Mouse (Mus musculus): Measurements from ENCODE around the gene Kif18a.
A peak's percentile ranks its signal among the peaks of the same experiment; 100 is the strongest.

Kif18a gene

DNA sequence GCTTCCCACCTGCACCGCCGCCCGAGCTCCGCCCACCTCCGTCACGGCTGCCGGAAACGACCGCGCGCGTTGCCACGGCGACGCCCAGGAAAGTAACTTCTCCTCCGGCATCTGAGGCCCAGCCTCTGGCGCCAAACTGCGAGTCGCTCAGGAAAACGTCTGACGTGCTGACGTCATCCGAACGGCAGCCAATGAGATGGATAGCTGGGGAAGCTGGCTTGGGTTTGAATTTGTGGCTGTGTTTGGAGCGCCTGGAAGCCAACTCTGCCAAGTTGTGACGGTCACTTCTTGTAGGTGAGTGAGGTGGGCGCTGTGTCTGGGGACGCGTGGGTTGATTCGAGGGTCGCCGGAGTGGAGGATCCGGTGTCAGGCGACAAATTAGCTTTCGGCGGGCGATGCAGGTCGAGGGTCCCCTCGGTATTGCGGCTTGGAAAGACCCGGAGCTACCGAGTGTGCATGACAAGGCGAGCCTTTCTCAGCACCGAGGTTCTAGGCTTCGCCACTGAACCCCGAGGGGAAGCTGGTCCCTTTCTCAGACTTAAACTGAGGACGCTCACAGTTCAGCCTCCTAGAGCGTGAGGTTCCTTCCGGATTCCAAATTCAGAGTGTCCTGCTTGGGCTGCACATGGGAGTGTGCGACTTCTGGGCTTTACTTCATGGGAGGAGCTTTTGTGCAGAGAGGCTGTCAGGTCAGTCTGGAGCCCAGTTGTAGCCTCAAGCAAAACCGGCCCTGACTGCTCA, at the start of gene Kif18a, which contains the start of gene Mettl15:
Gene Kif18a (plus strand): TSS at position 139 of the 741 bp plus-strand sequence.
Gene Mettl15 (minus strand): TSS at position 149 of the 741 bp plus-strand sequence.
- DNase-seq = peak; percentile 97

DNA sequence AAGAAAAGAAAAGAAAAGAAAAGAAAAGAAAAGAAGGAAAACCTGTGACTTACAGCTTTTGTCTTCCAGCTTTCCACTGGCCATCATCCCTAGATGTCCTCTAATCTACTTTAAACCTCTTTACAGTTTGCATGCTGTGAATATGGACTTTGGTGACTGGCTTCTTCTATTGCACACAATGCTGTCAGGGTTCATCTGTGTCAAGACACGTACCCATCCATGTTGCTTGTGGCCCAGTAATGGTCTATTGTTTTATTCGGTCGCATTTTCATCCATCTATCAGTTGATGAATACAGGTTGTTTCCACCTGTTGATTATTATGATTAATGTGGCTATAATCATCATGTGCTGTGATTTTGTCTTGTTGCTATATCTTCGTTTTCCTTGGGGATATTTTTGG, 46.7 kb upstream of the Kif18a start:
- no peak for DNase-seq

DNA sequence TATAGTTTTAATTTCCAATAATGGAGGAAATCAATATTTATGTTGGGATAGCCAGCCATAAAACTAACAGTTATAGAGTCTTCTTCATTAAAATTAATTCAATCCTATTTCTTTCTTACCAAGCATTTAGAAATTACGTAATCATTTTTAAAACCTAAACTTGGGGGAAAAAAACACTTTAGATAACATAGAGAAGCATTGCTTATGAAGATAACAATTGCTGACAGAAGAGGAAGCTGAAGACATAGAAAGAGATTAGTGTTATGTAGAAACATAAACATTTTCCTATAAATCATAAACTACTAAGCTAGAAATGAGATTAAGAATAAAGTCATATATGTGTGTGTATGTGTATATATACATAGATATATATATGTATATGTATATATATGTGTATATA, 44.8 kb upstream of the Kif18a start:
- DNase-seq = no peak

DNA sequence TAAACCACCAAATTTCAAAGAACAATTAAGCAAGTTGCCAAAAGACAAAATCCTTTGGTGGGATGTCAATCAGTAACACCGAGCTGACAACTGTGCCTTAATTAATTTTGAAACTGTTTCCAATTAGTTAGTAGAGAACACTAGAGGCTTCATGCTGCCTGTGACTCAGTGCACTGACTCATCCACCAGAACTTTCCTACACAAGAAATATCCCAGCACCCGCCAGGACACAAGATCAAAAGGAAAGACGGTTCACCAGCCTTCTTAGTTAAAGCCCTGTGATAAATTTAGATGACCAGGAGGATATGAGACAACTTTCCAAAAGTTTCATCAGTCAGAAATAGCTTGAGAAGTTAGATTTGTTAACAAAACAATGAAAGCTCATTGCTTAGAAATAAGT, 38.6 kb upstream of the Kif18a start:
- no peak for DNase-seq

DNA sequence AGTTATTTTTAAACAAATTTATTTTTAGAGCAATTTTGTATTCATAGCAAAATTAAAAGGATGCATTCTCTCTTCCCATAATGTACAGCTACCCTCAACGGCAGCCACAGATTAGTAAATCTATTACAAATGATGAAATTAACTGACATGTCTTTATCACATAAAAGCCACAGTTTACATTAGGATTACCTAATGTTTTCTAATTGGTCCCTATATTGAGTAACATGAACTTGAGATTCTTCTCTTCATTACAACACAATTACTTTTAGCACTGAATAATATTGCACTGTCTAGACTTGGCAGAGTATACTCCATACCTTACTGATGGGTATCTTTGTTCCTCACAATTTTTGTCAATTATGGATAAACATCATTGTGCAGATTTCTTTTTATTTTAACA, 17.8 kb upstream of the Kif18a start:
- no peak for DNase-seq

DNA sequence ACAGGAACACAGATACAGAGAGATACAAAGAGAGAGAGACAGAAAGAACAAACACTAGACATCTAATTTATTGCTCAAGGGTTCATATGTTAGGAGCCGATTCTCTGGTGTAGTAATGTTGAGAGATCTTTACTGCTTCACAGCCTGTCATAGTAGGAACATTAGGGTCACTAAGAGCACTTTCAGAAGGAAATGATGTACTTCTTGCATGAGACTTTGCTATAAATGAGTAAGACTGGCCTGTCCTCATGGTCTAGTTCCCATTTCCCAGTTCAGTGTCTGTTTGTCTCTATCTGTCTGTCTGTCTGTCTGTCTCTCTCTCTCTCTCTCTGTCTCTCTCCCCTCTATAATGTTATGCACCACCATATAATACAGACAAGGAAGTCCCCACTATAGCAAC, 7.4 kb upstream of the Kif18a start:
- no peak for DNase-seq

DNA sequence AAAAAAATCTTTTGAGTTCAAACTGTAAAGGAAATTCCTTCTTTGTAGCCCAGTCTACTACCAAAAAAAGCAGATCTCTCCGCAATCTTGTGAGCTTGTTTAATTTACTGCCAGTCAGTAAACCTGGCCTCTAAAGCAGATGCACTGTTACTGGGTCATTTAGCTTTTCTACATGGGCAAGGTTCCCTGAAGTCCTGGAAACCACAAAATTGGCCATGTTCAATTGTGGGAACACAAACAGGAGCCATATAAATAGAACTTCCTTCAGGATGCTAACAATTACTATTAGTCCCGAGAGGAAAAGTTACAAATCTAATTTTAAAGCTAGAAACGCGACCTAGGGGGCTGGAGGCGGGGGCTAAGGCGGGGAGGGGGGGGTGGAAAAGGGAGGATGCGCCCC, 2.9 kb upstream of the Kif18a start:
- DNase-seq = no peak

DNA sequence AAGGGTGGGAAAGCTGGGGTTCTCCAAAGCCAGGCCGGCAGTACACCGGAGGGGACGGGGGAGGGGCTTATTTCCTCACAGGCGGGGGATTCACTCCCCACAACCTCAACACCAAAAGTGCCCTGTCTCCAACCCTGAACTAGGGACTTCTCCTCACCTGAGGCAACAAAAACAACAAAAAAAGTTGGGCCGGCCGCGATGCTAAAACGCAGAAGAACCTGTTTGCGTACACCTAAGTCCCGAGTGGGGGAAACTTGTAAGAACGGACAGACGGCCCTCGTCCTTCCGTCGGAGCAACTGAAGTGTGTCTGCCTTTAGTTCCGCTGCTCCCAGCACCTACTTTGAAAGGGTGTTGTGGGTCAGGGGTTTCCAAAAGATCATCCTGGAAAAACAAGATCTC, 2.5 kb upstream of the Kif18a start:
- peak; percentile 7 for DNase-seq

DNA sequence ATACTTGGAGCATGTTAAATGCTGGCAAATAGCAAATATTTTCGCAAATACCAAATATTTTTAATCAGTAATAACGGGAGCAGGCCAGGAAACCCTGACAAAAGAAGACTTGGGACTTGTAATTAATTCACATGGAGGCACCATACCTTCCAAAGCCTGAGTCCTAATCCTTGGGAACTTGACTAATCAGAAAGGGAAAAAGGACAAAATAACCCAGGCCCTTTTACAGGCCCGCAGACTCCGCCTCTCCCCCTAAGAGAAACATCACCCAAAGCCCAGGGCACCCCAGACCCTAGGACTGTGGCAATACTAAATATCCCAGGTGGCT, 302 bp upstream of the Kif18a start:
- no peak for DNase-seq

DNA sequence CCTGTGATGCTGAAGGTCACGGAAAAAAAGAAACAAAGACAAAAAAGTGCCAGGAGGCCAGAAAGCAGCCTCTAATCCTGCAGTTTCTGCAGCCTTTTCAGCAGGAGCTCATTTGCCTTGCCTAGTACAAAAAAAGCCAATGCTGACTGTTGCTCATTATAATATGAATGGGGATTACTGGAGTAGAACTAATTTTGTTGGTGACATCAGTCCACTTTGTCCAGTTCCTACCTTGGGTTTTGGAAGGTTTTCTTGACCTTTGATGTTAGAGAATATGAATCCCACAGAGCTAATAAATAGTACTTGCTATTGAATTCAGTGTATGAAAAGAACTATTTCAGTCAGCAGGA, 778 bp downstream of the Kif18a start:
- no peak for DNase-seq

DNA sequence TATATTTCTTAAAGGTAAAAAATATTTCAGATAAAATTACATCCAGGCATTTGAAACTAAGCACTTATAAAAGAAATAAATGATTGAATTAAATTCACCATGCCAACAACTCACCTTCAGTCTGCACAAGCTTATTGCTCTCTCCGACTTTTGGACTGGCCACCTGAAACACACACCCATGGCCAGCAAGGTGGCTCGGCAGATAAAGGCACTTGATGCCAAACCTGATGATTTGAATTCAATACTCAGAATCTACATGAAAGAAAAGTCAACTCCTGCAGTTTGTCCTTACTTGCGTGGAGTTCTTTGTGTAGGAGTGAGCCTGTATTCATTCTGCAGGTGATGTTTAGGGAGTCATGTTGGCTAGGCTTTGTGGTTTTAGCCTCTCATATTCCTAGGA, 3.6 kb downstream of the Kif18a start:
- no peak for DNase-seq

DNA sequence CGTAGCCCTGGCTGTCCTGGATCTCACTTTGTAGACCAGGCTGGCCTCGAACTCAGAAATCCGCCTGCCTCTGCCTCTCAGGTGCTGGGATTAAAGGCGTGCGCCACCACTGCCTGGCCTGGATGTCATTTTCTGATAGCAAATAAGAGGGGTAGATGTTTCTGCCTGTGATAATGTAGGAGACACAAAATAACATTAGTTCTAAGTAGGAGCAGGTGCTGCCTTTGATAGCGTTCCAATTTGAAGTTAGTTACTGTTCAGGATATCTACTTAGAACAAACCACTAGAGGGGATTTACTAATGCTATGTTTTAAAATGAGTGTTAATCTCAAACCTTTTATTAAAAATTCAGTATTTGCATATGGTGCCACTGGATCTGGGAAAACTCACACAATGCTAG, 8.8 kb downstream of the Kif18a start:
- DNase-seq = no peak

DNA sequence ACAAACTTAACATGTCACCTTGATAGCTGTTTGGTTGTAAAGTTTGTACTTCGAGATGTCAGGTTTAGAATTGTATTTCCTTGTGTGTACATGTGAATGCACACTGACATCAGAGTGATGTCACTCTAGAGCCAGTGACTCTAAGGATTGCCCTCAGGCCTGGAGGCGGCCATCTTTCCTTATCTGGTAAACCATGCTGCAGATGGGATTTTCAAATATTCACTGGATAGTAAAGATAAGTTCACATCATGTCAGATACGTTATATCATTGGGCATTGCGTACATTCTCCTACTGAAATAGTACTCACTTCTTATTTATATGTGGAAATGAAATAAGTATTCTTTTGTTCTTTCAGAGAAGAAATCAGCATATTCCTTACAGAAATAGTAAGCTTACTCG, 15.7 kb downstream of the Kif18a start:
- DNase-seq = no peak

DNA sequence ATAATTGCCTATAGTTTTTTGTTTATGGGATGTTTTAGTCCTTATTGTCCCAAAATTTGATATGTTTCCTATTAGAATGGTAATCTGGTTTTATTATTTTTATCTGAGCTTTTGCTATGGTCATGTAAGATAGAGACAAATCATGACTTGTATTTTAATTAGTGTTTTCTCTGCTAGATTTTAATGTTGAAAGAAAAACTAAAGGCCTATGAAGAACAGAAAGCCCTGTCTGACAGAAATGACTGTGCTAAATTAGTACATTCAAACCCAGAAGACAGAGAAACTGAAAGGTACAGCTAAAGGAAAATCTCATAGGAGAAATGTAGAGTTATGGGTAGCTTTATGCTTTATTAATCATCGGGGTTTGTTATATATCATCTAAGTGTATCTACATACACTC, 17.6 kb downstream of the Kif18a start:
- DNase-seq = no peak

DNA sequence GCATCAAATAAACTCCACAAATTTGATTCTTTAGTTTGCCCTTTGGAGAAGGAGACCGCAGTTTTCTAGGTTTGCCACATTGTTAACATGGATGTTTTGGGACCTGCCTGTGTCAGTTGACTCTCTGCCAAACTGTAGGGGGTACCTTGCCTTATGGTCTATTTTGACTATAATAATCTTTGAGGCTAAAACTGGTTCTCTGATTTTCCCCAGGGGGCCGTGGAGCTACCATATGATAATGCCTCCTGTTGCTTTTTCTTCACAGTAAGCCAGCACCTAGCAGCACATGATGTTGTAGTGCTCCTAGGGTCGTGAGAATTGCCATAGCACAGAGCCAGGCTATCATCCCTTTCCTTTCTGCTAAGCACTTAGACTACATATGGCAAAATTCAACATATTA, 21.7 kb downstream of the Kif18a start:
- DNase-seq = no peak

DNA sequence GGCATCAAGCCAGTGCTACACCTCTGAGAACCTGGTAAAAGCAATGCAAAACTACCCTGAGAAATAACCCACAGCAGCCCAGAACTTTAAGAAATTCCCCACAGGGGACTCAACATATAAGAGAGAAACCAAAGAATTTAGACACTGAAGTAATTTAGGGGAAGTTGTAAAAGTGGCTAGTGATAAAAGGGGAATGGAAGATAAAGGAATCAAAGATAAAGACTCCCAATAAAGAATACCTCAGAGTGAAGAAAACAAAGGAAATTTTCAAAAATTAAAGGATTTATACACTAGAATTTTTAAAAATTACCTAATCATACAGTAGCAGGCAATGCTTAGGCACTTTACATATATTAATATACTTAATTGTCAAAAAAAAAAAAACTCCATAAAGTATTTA, 23.1 kb downstream of the Kif18a start:
- DNase-seq = no peak

DNA sequence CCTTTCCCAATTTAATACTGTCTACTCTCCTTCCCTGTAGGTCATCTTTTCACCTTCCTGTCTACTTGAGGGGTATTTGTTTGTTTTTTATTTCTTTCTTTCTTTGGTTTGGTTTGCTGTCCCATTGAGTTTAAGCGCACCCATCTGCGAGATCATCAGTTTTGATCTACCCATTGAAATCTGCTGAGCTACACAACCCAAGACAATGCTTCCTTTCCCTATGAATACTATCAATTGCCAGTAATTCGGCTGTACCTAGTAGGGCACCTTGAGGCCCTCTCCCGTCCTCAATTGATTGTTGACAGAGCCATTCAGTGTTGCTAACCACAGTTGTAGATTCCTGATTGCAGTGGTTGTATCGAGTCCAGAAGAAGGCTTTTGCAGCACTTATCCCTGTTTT, 30.8 kb downstream of the Kif18a start:
- no peak for DNase-seq

DNA sequence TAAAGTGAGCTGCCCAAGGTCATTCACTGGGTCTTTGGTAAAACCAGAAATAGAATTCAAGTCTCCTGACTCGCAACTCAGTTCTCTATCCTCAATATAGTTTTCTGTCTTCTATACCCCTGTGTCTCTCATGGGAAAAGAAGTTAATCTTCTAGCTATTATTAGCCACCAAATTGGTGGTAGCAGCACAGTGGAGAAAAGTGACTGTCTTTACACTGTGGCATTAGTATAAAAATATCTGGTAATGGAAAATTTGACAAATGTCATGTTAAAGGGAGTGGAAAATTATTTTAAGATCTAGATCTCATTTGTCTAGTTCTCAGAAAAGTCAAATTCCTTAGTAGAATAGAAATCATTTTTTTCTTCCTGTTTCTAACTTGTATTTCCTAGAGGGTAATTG, 51.3 kb downstream of the Kif18a start:
- no peak for DNase-seq

DNA sequence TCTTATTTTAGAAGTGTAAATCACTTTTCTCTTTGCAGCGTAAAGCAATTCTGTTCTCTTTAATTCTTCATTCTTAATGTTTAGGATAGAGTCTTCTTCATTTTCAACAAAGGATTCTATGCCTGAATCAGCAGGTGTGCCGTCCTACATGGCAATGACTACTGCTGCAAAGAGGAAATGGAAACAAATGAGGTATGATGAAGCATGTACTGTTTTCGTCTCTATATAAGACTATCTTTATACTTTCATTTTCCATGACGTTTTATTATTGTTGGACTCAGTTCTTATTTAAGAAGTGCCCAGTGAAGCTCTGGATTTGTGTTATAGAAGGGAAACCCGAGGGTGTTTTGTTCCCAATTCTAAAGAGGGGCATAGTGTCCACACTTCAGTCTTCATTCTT, 53.7 kb downstream of the Kif18a start:
- no peak for DNase-seq

DNA sequence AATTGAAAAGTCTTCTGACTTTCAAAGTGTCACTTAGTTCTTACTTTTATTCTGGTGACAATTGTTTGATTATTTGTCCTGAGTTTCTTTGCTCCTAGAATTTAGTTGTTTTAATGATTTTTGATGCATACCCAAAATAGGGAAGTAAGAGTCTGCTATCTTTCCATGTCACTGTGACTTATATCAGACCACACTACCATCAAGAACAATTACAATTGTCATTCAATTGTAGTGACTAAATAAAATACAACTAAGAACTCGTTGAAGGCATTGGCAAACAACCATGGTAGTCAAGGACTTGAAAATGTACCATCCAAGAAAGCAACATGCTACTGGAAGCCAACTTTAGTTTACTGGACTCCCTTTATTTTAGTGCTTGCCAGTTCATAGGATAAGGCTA, 55.2 kb downstream of the Kif18a start:
- DNase-seq = no peak

DNA sequence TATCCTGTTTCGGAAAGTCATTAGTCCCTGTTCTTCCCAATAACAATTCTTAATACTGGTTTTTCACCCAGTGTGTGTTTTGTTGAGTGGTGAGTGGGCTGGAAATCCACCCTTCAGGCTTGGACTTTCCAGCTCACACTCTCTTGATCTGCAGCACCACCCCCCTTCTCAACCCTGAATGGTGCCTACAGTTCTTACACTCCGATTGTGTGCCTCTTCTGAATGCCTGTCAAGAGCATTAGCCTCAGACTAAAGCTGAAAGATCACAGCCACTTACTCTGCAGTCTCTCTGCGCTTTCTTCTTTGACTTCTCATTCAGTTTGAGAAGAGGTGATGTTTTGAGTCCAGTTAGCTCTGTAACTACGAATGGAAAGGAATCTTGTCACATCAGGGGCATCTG, 64.8 kb downstream of the Kif18a start:
- DNase-seq = no peak

DNA sequence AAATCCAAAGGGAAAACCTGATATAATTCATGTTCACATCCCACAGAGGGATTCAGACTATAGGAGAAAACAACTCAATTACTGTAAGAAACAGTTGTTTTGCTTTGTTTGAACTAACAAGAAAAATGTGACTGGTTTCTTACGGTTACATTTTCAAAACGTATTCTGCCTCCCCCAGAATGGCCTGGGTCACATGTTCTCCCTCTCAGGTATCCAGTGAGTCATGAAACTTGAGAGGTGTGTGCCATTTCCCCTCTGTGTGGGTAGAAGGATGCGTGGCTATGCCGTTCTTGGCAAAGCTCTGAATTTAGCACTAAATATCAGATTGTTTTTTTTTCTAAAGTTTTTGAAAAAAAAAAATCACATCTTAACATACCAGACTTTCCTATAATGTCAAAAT, 68.2 kb downstream of the Kif18a start:
- DNase-seq = no peak

DNA sequence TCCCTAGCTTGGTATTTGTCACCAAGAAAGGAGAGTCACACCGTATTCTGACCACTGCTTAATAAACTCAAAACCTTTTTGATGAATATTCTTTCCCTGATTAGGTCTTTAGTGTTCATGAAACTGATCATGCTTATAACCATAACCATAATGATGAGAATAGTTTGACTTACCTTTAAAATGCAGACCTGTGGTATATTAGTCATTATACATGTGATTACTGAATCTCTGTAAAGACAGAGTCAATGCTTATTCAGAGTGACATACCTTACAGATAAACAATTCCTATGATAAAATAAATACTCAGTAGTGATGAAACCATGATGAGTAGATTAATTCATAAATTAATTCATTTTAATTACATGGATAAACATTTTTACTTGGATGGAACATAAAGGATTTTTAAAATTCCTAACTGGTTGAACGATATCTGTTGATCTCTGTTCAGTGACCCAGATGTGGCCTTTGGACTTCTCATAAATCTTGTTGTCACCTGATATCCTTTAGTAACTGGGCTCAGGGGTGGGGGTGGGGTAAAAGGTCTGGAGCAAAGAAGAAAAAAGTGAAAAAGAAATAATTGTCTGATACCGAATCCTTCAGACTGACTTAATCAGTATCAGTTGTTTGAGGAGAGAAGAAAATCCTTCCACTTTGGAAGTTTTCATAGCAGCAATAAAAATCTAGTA, 78.1 kb downstream of the Kif18a start:
- DNase-seq = no peak

DNA sequence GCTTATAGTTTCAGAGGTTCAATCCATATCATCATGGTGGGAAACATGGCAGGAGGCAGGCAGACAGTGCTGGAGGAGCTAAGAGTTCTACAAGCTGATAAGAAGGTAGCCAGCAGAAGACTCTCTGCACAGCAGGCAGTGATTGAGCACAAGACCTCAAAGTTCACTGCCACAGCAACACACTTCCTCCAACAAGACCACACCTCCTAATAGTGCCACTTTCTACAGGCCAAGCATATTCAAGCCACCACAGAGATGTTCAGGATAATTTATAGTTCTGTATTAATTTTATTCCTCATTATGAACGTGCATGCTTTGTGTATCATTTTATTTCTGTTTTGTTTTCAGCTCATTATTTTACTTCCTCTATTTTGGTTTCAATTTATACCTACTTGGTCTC, 85.4 kb downstream of the Kif18a start:
- no peak for DNase-seq

DNA sequence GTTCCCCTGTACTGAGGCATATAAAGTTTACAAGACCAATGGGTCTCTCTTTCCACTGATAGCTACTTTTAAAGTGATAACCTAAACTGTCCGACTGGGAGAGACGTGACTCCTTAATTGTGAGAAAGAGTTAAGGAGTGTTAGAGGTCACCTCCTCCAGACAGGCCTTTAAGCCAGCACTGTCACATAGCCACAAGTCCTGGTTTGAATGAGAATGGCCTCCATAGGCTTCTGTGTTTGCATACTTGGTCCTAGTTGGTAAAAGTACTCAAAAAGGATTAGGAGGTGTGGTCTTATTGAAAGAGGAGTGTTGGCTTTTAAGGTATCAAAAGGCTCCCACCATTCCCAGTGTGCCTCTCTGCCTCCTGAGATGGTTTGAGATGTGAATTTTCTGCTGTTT, 94.3 kb downstream of the Kif18a start:
- no peak for DNase-seq

Data from layer of hippocampus, adult 9-11 months (tissue).